Mouse (Mus musculus) lung, postnatal 14 days (tissue): ENCODE measurements at regions not wholly inside any gene's neighbourhood (a gene's known extent, or its start where the extent isn't known, plus 50 kb on each side); places are given as distances from the start of the nearest gene placed in this dataset.
"Not testable (repeated sequence)": the region's sequence is repeated elsewhere in the genome, so short reads cannot be mapped to it uniquely, and the experiment has no call there.

Source experiments
- DNase-seq: peaks from one replicate; pipeline ENCODE4 v3.0.0; 2021

- no peak for DNase-seq
Observed at GRCm38 (mm10) chr12:25565131-25565530, 468.2 kb upstream of the Id2 start.

- DNase-seq = no peak
Observed at GRCm38 (mm10) chr12:25559601-25560000, 462.7 kb upstream of the Id2 start.

GRCm38 (mm10) chr12:25553656-25554055 is 456.7 kb upstream of the Id2 start:
- DNase-seq = no peak

GRCm38 (mm10) chr12:25549735-25550134 is 452.8 kb upstream of the Id2 start:
- no peak for DNase-seq

GRCm38 (mm10) chr12:25544253-25544652 is 447.3 kb upstream of the Id2 start:
- DNase-seq = no peak

- DNase-seq = no peak
Observed at GRCm38 (mm10) chr12:25534620-25534950, 437.6 kb upstream of the Id2 start.

GRCm38 (mm10) chr12:25533709-25534619 is 437.0 kb upstream of the Id2 start:
- DNase-seq = no peak

- DNase-seq = no peak
Observed at GRCm38 (mm10) chr12:25530483-25530882, 433.5 kb upstream of the Id2 start.

GRCm38 (mm10) chr12:25529537-25529936 is 432.6 kb upstream of the Id2 start:
- DNase-seq = no peak

- no peak for DNase-seq
Observed at GRCm38 (mm10) chr12:25526639-25527038, 429.7 kb upstream of the Id2 start.

GRCm38 (mm10) chr12:25516738-25517137 is 419.8 kb upstream of the Id2 start:
- DNase-seq = no peak

- no peak for DNase-seq
Observed at GRCm38 (mm10) chr12:25513679-25514078, 416.7 kb upstream of the Id2 start.

GRCm38 (mm10) chr12:25509666-25510065 is 412.7 kb upstream of the Id2 start:
- DNase-seq = no peak

- DNase-seq = no peak
Observed at GRCm38 (mm10) chr12:25493233-25493632, 396.3 kb upstream of the Id2 start.

- no peak for DNase-seq
Observed at GRCm38 (mm10) chr12:25492483-25493190, 395.7 kb upstream of the Id2 start.

GRCm38 (mm10) chr12:25475180-25475758 is 378.3 kb upstream of the Id2 start:
- DNase-seq = no peak

- DNase-seq = no peak
Observed at GRCm38 (mm10) chr12:25469181-25469580, 372.2 kb upstream of the Id2 start.

GRCm38 (mm10) chr12:25467789-25468188 is 370.8 kb upstream of the Id2 start:
- DNase-seq = no peak

- DNase-seq = not testable (repeated sequence)
Observed at GRCm38 (mm10) chr12:25462690-25463089, 365.8 kb upstream of the Id2 start.

GRCm38 (mm10) chr12:25455281-25455989 is 358.5 kb upstream of the Id2 start:
- DNase-seq = no peak

- DNase-seq = no peak
Observed at GRCm38 (mm10) chr12:25453356-25453755, 356.4 kb upstream of the Id2 start.

- no peak for DNase-seq
Observed at GRCm38 (mm10) chr12:25451156-25451555, 354.2 kb upstream of the Id2 start.

GRCm38 (mm10) chr12:25444355-25444754 is 347.4 kb upstream of the Id2 start:
- DNase-seq = no peak
